Mouse (Mus musculus): ENCODE measurements at regions not wholly inside any gene's neighbourhood (a gene's known extent, or its start where the extent isn't known, plus 50 kb on each side); places are given as distances from the start of the nearest gene placed in this dataset.

DNA sequence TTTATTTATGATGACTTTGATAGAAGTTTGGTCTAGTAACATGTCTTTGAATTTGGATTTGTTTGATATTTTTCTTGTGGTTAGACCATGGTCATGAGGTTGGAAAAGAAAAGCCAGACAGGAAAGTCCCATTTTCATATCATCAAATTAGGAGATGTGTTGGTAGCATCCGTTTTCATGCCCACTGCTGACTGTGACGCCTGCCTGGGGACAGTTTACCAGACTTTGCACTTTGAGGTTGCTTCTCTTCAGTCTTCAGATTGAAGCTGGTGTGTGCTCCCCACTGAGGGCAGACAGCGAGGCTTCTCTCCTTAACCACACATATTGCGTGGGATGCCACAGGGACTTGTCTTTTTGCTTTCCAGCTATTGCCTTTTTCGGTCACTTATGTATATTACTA, 283.7 kb upstream of the Rnaseh2b start:
- TF ChIP-seq POLR2A (IDR thresholded peaks at IDR 0.05; ENCODE audit: borderline replicate concordance, extremely low read depth, insufficient read depth, insufficient read length, poor library complexity, severe bottlenecking), result no peak
- no peak for TF ChIP-seq CTCF (IDR thresholded peaks at IDR 0.05; ENCODE audit: borderline replicate concordance, extremely low read depth, insufficient read depth, insufficient read length)

Measured in brain, embryonic 14.5 days (tissue).